Mouse (Mus musculus) myocyte (in vitro differentiated cells): ENCODE data around the gene Gorab. TPM values are rescaled to one million over a fixed set of nuclear protein-coding genes. Genes with fewer than 3 reads are reported as not detected.

Experiments used
- H3K27me3 ChIP-seq: one replicate; pipeline ENCODE4 v1.6.1; 2011; ENCODE audit not compliant: control insufficient read depth, insufficient read depth, insufficient read length
- H3K36me3 ChIP-seq: one replicate; pipeline ENCODE4 v1.6.1; 2011; ENCODE audit not compliant: control insufficient read depth, insufficient read depth
- H3K4me2 ChIP-seq: one replicate; pipeline ENCODE4 v1.6.1; 2011; ENCODE audit warnings: low read depth, control low read depth
- H3K4me3 ChIP-seq: one replicate; pipeline ENCODE4 v1.5.1; 2011; ENCODE audit warnings: mild to moderate bottlenecking, control low read depth, moderate library complexity
- H3K79me2 ChIP-seq: one replicate; pipeline ENCODE4 v1.6.1; 2011; ENCODE audit not compliant: control insufficient read depth, insufficient read depth
- H3ac ChIP-seq: one replicate; pipeline ENCODE4 v1.6.1; 2011; ENCODE audit not compliant: control insufficient read depth, insufficient read length
- CEBPB ChIP-seq: IDR thresholded peaks from 2 replicates; pipeline ENCODE4 v1.6.1; 2011; ENCODE audit warnings: mild to moderate bottlenecking, moderate library complexity; ENCODE audit not compliant: poor library complexity, insufficient read depth, severe bottlenecking
- E2F4 ChIP-seq: IDR thresholded peaks from one replicate; pipeline ENCODE4 v1.6.1; 2011; ENCODE audit warnings: mild to moderate bottlenecking, control low read depth, moderate library complexity; ENCODE audit not compliant: insufficient read depth
- MAX ChIP-seq: IDR thresholded peaks from one replicate; pipeline ENCODE4 v1.6.1; 2011; ENCODE audit warnings: low read depth, mild to moderate bottlenecking, control low read depth
- MYOD1 ChIP-seq, 3 experiments: IDR thresholded peaks; one replicate each; pipeline ENCODE4 v1.6.1; 2011; ENCODE audit warnings: control low read depth in 2 of 3, low read depth in 2 of 3, mild to moderate bottlenecking in 2 of 3, moderate library complexity in 1 of 3; ENCODE audit not compliant: insufficient read length in 2 of 3, control insufficient read depth in 1 of 3
- MYOG ChIP-seq, 3 experiments: IDR thresholded peaks; one replicate each; pipeline ENCODE4 v1.6.1; 2011; ENCODE audit warnings: control low read depth in 2 of 3, low read depth in 2 of 3, mild to moderate bottlenecking in 2 of 3; ENCODE audit not compliant: insufficient read length in 2 of 3, control insufficient read depth in 1 of 3, insufficient read depth in 1 of 3
- POLR2A ChIP-seq: IDR thresholded peaks from one replicate; pipeline ENCODE4 v1.6.1; 2011; ENCODE audit warnings: low read depth, mild to moderate bottlenecking, control low read depth, moderate library complexity; ENCODE audit not compliant: insufficient read length
- POLR2AphosphoS2 ChIP-seq: IDR thresholded peaks from one replicate; pipeline ENCODE4 v1.6.1; 2011; ENCODE audit warnings: low read depth, control low read depth; ENCODE audit not compliant: insufficient read length
- REST ChIP-seq: IDR thresholded peaks from one replicate; pipeline ENCODE4 v1.6.1; 2011; ENCODE audit warnings: mild to moderate bottlenecking, control low read depth, moderate library complexity; ENCODE audit not compliant: insufficient read depth, insufficient read length
- SRF ChIP-seq: IDR thresholded peaks from one replicate; pipeline ENCODE4 v1.6.1; 2011; ENCODE audit warnings: low read depth; ENCODE audit not compliant: control insufficient read depth, insufficient read length
- TCF12 ChIP-seq: IDR thresholded peaks from one replicate; pipeline ENCODE4 v1.6.1; 2011; ENCODE audit warnings: mild to moderate bottlenecking, control low read depth; ENCODE audit not compliant: poor library complexity, insufficient read depth, severe bottlenecking
- TCF3 ChIP-seq: IDR thresholded peaks from one replicate; pipeline ENCODE4 v1.6.1; 2011; ENCODE audit warnings: low read depth, control low read depth; ENCODE audit not compliant: insufficient read length
- USF1 ChIP-seq: IDR thresholded peaks from one replicate; pipeline ENCODE4 v1.6.1; 2011; ENCODE audit warnings: low read depth, mild to moderate bottlenecking, control low read depth, moderate library complexity
- polyA plus RNA-seq: library from polyadenylated mRNA; unstranded; fragments of >200 nt; fragmentation: generic; extraction: Trizol; gene quantifications from one replicate; pipeline ENCODE4 v1.2.1, GENCODE M21; 2012; ENCODE audit warnings: missing spikeins

Gene Gorab
- polyA plus RNA-seq, 1 experiment, result 2.9 TPM

DNA sequence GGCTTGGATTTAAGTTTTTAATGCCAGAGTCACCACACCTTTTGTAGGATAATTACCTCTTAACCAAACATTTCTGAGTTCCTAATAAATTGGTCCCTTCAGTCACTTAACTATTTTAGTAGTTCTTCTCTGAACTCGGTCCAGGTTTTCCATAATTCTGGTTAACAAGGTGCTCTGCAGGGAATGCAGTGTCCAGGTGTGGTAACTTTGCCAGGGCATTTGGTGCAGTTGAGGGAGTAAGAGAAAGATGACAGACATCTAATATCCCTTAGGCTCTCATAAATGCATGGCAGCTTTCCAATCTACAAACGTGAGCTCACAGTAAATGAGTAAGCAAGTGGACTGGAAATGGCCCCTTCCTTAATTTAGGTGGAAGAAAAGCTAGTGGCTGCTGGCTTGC is 10.7 kb upstream of the Gorab start:
- Histone ChIP-seq H3ac (no peak overlapping the region), H3K4me3 (no peak overlapping the region), H3K4me2 (no peak overlapping the region), H3K27me3 (no peaks in the 10 kb centered on the region), H3K79me2 (no peaks in the 10 kb centered on the region), H3K36me3 (no peaks in the 10 kb centered on the region)
- no peak for TF ChIP-seq POLR2AphosphoS2
- TF ChIP-seq POLR2A, result no peak
- no peak for TF ChIP-seq TCF3
- no peak for TF ChIP-seq SRF

GRCm38 (mm10) chr1:163406203-163406602 is 2.7 kb upstream of the Gorab start:
- Histone ChIP-seq H3ac (no peak overlapping the region), H3K4me3 (no peak overlapping the region), H3K36me3 (no peaks in the 10 kb centered on the region), H3K27me3 (no peaks in the 10 kb centered on the region), H3K79me2 (peaks cover 25% of the 10 kb centered on the region), H3K4me2 (no peak overlapping the region)
- no peak for TF ChIP-seq POLR2AphosphoS2
- no peak for TF ChIP-seq MAX
- TF ChIP-seq MYOD1 (IDR thresholded peaks at IDR 0.05; ENCODE audit: control insufficient read depth in 1 of 3, insufficient read length in 2 of 3, low read depth in 2 of 3), result no peak
- no peak for TF ChIP-seq REST
- TF ChIP-seq POLR2A, result no peak
- TF ChIP-seq SRF, result no peak
- TF ChIP-seq CEBPB, result no peak
- TF ChIP-seq USF1, result no peak

GRCm38 (mm10) chr1:163391321-163391720 is 12.1 kb downstream of the Gorab start:
- Histone ChIP-seq H3ac (no peak overlapping the region), H3K36me3 (peaks cover 61% of the 10 kb centered on the region), H3K27me3 (no peaks in the 10 kb centered on the region), H3K4me2 (no peak overlapping the region), H3K4me3 (no peak overlapping the region), H3K79me2 (peaks cover 3% of the 10 kb centered on the region)
- no peak for TF ChIP-seq SRF
- no peak for TF ChIP-seq POLR2A
- no peak for TF ChIP-seq TCF12
- TF ChIP-seq POLR2AphosphoS2, result no peak
- TF ChIP-seq MYOG (IDR thresholded peaks at IDR 0.05; ENCODE audit: control insufficient read depth in 1 of 3, insufficient read depth in 1 of 3, insufficient read length in 2 of 3, low read depth in 2 of 3), result no peak
- no peak for TF ChIP-seq USF1
- TF ChIP-seq MAX, result no peak
- TF ChIP-seq TCF3, result no peak
- no peak for TF ChIP-seq MYOD1 (IDR thresholded peaks at IDR 0.05; ENCODE audit: control insufficient read depth in 1 of 3, insufficient read length in 2 of 3, low read depth in 2 of 3)
- TF ChIP-seq CEBPB, result no peak
- TF ChIP-seq E2F4, result no peak
- no peak for TF ChIP-seq REST

DNA sequence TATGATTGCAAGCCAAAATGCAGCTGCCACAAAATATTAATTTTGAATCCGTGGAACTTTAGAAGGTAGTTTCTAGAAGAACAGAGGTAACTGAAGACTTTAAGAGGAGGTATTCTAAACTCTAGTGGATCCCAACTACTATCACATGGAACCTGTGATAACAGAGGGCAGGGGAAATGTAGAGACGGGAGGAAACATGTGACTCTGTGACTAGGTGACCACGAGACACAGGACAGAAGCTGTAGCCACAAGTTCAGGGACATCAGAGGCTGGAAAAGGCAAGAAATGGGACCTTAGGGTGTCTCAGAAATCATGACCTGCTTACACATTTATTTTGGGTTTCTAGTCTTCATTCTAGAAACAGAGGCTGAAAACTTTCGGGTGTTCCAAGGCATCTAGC is 13.4 kb downstream of the Gorab start:
- Histone ChIP-seq H3K4me2 (no peak overlapping the region), H3K27me3 (no peaks in the 10 kb centered on the region), H3K36me3 (peaks cover 61% of the 10 kb centered on the region), H3K4me3 (no peak overlapping the region), H3K79me2 (no peaks in the 10 kb centered on the region), H3ac (no peak overlapping the region)
- no peak for TF ChIP-seq USF1
- no peak for TF ChIP-seq POLR2A
- no peak for TF ChIP-seq MYOG (IDR thresholded peaks at IDR 0.05; ENCODE audit: control insufficient read depth in 1 of 3, insufficient read depth in 1 of 3, insufficient read length in 2 of 3, low read depth in 2 of 3)
- TF ChIP-seq MAX, result no peak
- no peak for TF ChIP-seq TCF12
- TF ChIP-seq POLR2AphosphoS2, result no peak
- TF ChIP-seq E2F4, result no peak
- no peak for TF ChIP-seq CEBPB
- TF ChIP-seq TCF3, result no peak
- no peak for TF ChIP-seq MYOD1 (IDR thresholded peaks at IDR 0.05; ENCODE audit: control insufficient read depth in 1 of 3, insufficient read length in 2 of 3, low read depth in 2 of 3)
- TF ChIP-seq REST, result no peak
- TF ChIP-seq SRF, result no peak

- TF ChIP-seq E2F4, result no peak
- no peak for TF ChIP-seq TCF12
- TF ChIP-seq MYOG (IDR thresholded peaks at IDR 0.05; ENCODE audit: control insufficient read depth in 1 of 3, insufficient read depth in 1 of 3, insufficient read length in 2 of 3, low read depth in 2 of 3), result no peak
- TF ChIP-seq MYOD1 (IDR thresholded peaks at IDR 0.05; ENCODE audit: control insufficient read depth in 1 of 3, insufficient read length in 2 of 3, low read depth in 2 of 3), result no peak
- TF ChIP-seq USF1, result no peak
- TF ChIP-seq POLR2A, result no peak
- TF ChIP-seq MAX, result no peak
- TF ChIP-seq CEBPB, result no peak
- TF ChIP-seq POLR2AphosphoS2, result no peak
- TF ChIP-seq SRF, result no peak
- no peak for TF ChIP-seq TCF3
- no peak for TF ChIP-seq REST
- Histone ChIP-seq H3K4me2 (no peak overlapping the region), H3K27me3 (no peaks in the 10 kb centered on the region), H3K79me2 (no peaks in the 10 kb centered on the region), H3K4me3 (no peak overlapping the region), H3K36me3 (peaks cover 44% of the 10 kb centered on the region), H3ac (no peak overlapping the region)
These were observed 17.3 kb downstream of the Gorab start for GRCm38 (mm10) chr1:163386196-163386595.
